Mouse (Mus musculus) kidney, postnatal 10 days (tissue): Measurements from ENCODE around the gene Tmem8.

ENCODE experiments used
- DNase-seq: peaks from one replicate; pipeline ENCODE4 v3.0.0; 2021; ENCODE audit warnings: mixed read lengths

Tmem8 gene

GRCm38 (mm10) chr17:26149056-26149455 is 36.0 kb downstream of the Tmem8 start:
- no peak for DNase-seq

- no peak for DNase-seq
Observed at GRCm38 (mm10) chr17:26151886-26152630, 39.0 kb downstream of the Tmem8 start.

GRCm38 (mm10) chr17:26162736-26163135 is 49.6 kb downstream of the Tmem8 start:
- DNase-seq = no peak

- no peak for DNase-seq
Observed at GRCm38 (mm10) chr17:26168039-26168438, 54.9 kb downstream of the Tmem8 start.
